Mouse (Mus musculus): ENCODE data around the gene Pp2d1. TPM values are rescaled to one million over a fixed set of nuclear protein-coding genes. Genes with fewer than 3 reads are reported as not detected.

Pp2d1 gene
- polyA plus RNA-seq, 1 experiment from 2014 or later, result 0.23 TPM

DNA sequence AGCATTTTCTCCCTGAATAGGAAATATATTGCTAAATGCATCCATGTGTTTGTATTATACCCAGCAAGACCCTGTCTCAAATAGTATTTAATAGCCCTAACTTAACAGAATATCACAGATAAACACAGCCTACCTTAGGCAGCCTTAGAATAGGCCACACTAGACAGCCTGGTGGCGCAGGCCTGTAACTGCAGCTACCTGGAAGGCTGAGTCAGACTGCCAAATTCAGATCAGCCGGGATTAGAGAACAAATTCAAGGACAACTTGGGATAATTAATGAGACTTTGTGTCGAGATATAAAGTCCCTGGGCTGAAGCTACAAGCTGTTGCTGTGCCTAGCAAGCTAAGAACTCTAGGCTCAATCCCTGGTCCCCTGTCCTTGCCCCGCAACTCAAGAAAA, 14.8 kb upstream of the Pp2d1 start:
- no peak for ATAC-seq (ENCODE audit: insufficient read depth, low FRiP score)
- Histone ChIP-seq H3K4me1 (ENCODE audit: control insufficient read depth, insufficient read depth, low read length) (no peaks in the 10 kb centered on the region), H3K36me3 (ENCODE audit: control insufficient read depth, insufficient read depth, low read length) (no peaks in the 10 kb centered on the region), H3K4me2 (ENCODE audit: low read depth, low read length) (no peak overlapping the region), H3K27ac (ENCODE audit: low read length) (no peak overlapping the region), H3K9me3 (replicated peaks; ENCODE audit: control insufficient read depth, low read length) (0 out of 2 replicates have a peak, but pooled peaks cover 3% of the 10 kb centered on the region), H3K4me3 (replicated peaks; ENCODE audit: low read length) (no peak overlapping the region), H3K9ac (ENCODE audit: low read length) (no peak overlapping the region), H3K27me3 (ENCODE audit: control insufficient read depth, insufficient read depth, low read length) (no peaks in the 10 kb centered on the region)
- WGBS, result 64% methylated on average over 4 of the region's 4 CpGs

DNA sequence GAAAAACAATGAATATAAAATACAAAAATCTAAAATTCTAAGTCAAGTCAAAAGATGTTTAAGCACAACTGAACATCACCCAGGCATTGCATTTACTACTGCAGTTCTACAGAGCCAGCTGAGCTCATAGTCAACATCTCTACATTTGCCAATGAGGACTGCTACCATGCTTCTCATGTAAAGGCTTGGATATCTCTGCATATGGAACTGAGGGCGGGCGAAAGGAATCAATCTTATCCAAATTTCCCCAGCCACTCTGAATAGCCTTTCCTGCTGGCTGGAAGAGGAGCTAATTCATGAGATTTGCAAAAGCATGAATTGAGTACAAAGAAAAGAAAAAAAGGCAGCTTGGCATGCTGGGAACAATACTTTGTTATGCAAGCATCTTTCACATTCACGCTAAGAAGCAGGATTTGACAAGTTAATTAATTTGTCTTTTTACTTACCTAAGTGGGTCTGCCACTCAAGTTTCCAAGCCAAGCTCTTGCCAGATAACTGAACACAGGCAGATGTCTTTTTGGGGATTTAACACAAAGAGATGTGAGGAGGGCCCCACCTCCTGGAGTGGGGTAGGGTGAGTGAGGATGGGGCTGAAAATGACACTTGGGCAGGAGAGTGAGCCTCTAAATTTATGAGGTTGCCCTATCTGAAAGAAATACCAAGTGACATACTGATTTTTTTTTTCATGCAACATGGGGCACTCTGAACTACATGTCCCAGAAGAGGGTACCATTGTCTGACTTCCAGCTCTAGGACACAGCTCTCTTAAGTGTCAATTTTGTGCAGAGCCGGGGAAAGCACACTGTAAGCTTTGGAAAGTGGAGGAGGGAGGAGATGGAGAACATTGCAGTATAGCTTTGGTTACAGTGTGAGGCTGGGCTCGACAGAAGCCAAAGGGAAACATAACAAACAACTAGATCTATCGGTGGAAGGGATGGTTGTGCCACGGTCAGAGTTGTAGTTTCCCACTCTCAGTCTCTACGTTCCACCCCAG, 12.4 kb upstream of the Pp2d1 start:
- WGBS, result 70% methylated on average over 8 of the region's 8 CpGs

DNA sequence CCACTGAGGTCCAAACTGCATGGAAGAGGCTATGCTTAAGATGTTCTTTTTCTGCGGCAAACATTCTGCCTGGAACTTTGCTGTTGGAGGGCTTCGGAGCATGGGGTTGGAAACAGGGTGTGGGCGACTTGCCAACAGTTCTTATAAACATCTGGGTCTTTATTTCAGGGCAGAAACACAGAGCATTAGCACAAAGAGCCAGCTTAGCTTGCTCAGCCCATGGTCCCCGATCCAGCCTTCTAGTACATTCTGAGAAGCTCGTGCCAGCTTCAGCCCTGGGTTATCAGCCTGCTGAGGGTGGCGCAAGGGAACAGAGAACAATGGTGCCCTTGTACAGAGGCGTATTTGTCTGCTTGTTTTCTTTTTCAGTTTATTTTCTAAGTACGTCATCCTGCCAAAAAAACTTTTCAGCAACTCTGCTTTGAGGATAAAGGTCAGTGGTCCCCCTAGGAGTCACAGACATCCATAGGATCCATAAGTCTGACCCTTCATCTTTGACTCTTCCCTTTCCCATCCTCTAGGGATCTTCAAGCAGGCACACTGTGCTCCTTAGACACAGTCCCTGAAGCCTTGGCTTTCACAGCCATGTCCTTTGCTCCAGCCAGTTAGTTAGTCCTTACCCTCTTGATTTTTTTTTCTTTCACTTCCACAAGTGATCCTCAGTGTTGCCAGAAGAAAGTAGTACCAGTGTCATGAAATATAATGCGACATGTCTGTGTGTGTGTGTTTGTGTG, 4.5 kb upstream of the Pp2d1 start:
- no peaks in the 10 kb centered on the region for H3K4me1 ChIP-seq (ENCODE audit: control insufficient read depth, insufficient read depth, low read length)
- no peaks in the 10 kb centered on the region for H3K36me3 ChIP-seq (ENCODE audit: control insufficient read depth, insufficient read depth, low read length)
- peak; percentile 64 for ATAC-seq (ENCODE audit: insufficient read depth, low FRiP score)
- 45% methylated on average over 9 of the region's 9 CpGs for WGBS
- H3K9me3 ChIP-seq (replicated peaks; ENCODE audit: control insufficient read depth, low read length), result no peaks in the 10 kb centered on the region
- H3K27me3 ChIP-seq (ENCODE audit: control insufficient read depth, insufficient read depth, low read length), result no peaks in the 10 kb centered on the region
- H3K9ac ChIP-seq (ENCODE audit: low read length), result no peak overlapping the region
- no peak overlapping the region for H3K27ac ChIP-seq (ENCODE audit: low read length)
- no peak overlapping the region for H3K4me2 ChIP-seq (ENCODE audit: low read depth, low read length)
- no peak overlapping the region for H3K4me3 ChIP-seq (replicated peaks; ENCODE audit: low read length)

More for the DNA sequence above, 12.4 kb upstream of the Pp2d1 start:
- Histone ChIP-seq H3K4me2 (ENCODE audit: low read depth, low read length) (no peak overlapping the region), H3K9ac (ENCODE audit: low read length) (no peak overlapping the region), H3K27me3 (ENCODE audit: control insufficient read depth, insufficient read depth, low read length) (no peaks in the 10 kb centered on the region), H3K4me3 (replicated peaks; ENCODE audit: low read length) (no peak overlapping the region), H3K9me3 (replicated peaks; ENCODE audit: control insufficient read depth, low read length) (0 out of 2 replicates have a peak, but pooled peaks cover 3% of the 10 kb centered on the region), H3K27ac (ENCODE audit: low read length) (no peak overlapping the region), H3K36me3 (ENCODE audit: control insufficient read depth, insufficient read depth, low read length) (no peaks in the 10 kb centered on the region), H3K4me1 (ENCODE audit: control insufficient read depth, insufficient read depth, low read length) (no peaks in the 10 kb centered on the region)
- no peak for ATAC-seq (ENCODE audit: insufficient read depth, low FRiP score)

DNA sequence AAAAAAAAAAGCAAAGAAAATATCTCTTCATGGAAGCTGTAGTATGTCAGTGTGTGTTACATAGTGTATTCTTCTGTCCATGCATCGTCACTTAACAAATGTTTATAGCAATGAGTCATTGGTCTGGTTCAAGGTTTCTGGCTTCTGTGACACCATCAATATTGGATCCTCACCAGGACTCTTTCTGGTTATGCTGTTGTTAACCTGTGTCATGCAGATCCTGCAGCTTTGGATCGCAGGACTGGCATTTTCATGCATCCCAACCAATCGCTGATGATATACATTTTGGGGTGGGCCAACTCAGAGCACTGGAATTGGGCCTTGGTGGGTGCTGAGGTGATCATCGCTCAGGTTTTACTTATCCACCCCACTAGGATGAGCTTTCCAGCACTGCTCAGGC, 3.3 kb upstream of the Pp2d1 start:
- H3K9me3 ChIP-seq (replicated peaks; ENCODE audit: control insufficient read depth, low read length), result no peaks in the 10 kb centered on the region

DNA sequence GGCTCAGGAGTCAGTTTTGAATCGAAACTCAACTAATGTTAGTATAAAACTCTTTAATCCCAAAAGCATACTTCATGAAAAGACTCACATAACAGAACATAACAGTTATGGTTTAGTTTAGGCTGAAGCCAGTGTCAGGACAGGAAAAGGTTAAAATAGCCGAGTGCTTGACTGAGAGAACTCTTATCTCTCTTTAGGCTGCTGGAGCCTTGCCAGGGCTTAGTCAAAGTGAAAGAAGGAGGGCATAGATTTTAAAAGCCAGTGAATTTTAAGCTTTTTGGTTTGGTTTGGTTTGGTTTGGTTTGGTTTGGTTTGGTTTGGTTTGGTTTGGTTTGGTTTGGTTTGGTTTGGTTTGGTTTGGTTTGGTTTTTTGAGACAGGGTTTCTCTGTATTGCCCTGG, 6.8 kb downstream of the Pp2d1 start:
- Histone ChIP-seq H3K27me3 (ENCODE audit: control insufficient read depth, insufficient read depth, low read length) (no peaks in the 10 kb centered on the region), H3K27ac (ENCODE audit: low read length) (no peak overlapping the region), H3K4me1 (ENCODE audit: control insufficient read depth, insufficient read depth, low read length) (no peaks in the 10 kb centered on the region), H3K4me2 (ENCODE audit: low read depth, low read length) (no peak overlapping the region), H3K4me3 (replicated peaks; ENCODE audit: low read length) (no peak overlapping the region), H3K9ac (ENCODE audit: low read length) (no peak overlapping the region), H3K9me3 (replicated peaks; ENCODE audit: control insufficient read depth, low read length) (no peaks in the 10 kb centered on the region), H3K36me3 (ENCODE audit: control insufficient read depth, insufficient read depth, low read length) (no peaks in the 10 kb centered on the region)
- 40% methylated on average over 2 of the region's 2 CpGs for WGBS
- no peak for ATAC-seq (ENCODE audit: insufficient read depth, low FRiP score)

More for the DNA sequence above, 3.3 kb upstream of the Pp2d1 start:
- ATAC-seq (ENCODE audit: insufficient read depth, low FRiP score), result no peak
- H3K4me1 ChIP-seq (ENCODE audit: control insufficient read depth, insufficient read depth, low read length), result no peaks in the 10 kb centered on the region
- H3K4me2 ChIP-seq (ENCODE audit: low read depth, low read length), result no peak overlapping the region
- H3K27me3 ChIP-seq (ENCODE audit: control insufficient read depth, insufficient read depth, low read length), result no peaks in the 10 kb centered on the region
- H3K36me3 ChIP-seq (ENCODE audit: control insufficient read depth, insufficient read depth, low read length), result no peaks in the 10 kb centered on the region
- no peak overlapping the region for H3K4me3 ChIP-seq (replicated peaks; ENCODE audit: low read length)
- H3K9ac ChIP-seq (ENCODE audit: low read length), result no peak overlapping the region
- H3K27ac ChIP-seq (ENCODE audit: low read length), result no peak overlapping the region
- WGBS, result 89% methylated on average over 4 of the region's 4 CpGs

DNA sequence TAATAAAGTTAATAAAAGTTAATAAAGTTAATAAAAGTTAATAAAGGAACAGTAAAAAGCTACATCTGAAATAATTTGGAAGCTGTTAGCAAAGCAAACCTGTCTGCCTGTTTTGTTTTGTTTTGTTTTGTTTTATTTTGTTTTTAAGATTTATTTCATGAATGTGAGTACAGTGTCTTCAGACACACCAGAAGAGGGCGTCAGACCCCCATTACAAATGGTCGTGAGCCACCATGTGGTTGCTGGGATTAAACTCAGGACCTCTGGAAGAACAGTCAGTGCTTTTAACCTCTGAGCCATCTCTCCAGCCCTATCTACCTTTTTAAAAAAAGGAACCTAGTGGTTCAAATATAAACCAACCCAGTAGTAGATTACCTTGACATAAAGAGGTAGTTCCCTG, 8.1 kb downstream of the Pp2d1 start:
- no peak overlapping the region for H3K9ac ChIP-seq (ENCODE audit: low read length)
- H3K27ac ChIP-seq (ENCODE audit: low read length), result no peak overlapping the region
- no peak for ATAC-seq (ENCODE audit: insufficient read depth, low FRiP score)
- no peak overlapping the region for H3K4me2 ChIP-seq (ENCODE audit: low read depth, low read length)
- no peaks in the 10 kb centered on the region for H3K4me1 ChIP-seq (ENCODE audit: control insufficient read depth, insufficient read depth, low read length)
- no peaks in the 10 kb centered on the region for H3K9me3 ChIP-seq (replicated peaks; ENCODE audit: control insufficient read depth, low read length)
- H3K4me3 ChIP-seq (replicated peaks; ENCODE audit: low read length), result no peak overlapping the region
- no peaks in the 10 kb centered on the region for H3K36me3 ChIP-seq (ENCODE audit: control insufficient read depth, insufficient read depth, low read length)
- 53% methylated on average over 2 of the region's 2 CpGs for WGBS
- H3K27me3 ChIP-seq (ENCODE audit: control insufficient read depth, insufficient read depth, low read length), result no peaks in the 10 kb centered on the region

DNA sequence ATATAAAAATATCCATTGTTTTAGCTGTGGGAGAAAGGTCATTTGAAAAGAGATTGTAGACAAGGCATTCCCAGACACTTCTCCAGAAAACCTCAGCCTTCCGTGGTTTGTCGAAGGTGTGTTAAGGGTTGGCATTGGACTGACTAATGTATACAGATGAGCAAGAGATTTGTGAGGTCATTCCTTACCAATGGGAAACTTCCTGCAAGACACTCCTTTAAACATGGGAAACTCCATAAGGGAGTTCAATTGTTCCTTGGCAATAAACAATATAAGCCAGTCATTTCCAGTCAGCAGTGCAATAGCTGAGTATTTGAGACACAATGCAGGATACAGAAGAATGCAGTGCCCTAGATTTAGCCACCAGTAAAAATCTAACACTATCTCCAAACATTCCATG, 11.2 kb downstream of the Pp2d1 start:
- no peaks in the 10 kb centered on the region for H3K27me3 ChIP-seq (ENCODE audit: control insufficient read depth, insufficient read depth, low read length)
- no peaks in the 10 kb centered on the region for H3K36me3 ChIP-seq (ENCODE audit: control insufficient read depth, insufficient read depth, low read length)
- 86% methylated on average over 2 of the region's 2 CpGs for WGBS
- no peak overlapping the region for H3K4me3 ChIP-seq (replicated peaks; ENCODE audit: low read length)
- no peak overlapping the region for H3K4me2 ChIP-seq (ENCODE audit: low read depth, low read length)
- no peaks in the 10 kb centered on the region for H3K9me3 ChIP-seq (replicated peaks; ENCODE audit: control insufficient read depth, low read length)
- H3K9ac ChIP-seq (ENCODE audit: low read length), result no peak overlapping the region
- H3K27ac ChIP-seq (ENCODE audit: low read length), result no peak overlapping the region
- no peaks in the 10 kb centered on the region for H3K4me1 ChIP-seq (ENCODE audit: control insufficient read depth, insufficient read depth, low read length)
- ATAC-seq (ENCODE audit: insufficient read depth, low FRiP score), result no peak

DNA sequence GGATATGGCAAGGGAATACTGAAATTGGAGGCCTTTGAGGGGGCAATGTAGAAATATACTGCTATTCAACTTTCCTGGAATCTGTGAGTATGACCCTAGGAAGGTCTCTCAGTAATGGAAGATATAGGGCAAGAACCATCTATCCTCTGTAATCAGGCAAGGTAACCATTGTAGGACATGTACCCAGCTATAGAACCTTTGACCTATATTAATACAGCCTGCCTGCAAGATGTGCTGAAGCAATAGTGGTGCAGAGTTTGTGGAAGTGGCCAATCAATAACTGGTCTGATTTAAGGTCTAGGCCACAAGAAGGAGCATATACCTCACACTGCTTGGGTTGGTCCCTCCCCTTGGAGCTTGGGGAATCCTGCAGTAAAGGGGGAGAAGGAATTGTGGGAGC, 18.7 kb downstream of the Pp2d1 start:
- Histone ChIP-seq H3K4me3 (replicated peaks; ENCODE audit: low read length) (no peak overlapping the region), H3K36me3 (ENCODE audit: control insufficient read depth, insufficient read depth, low read length) (no peaks in the 10 kb centered on the region), H3K9me3 (replicated peaks; ENCODE audit: control insufficient read depth, low read length) (no peaks in the 10 kb centered on the region), H3K9ac (ENCODE audit: low read length) (no peak overlapping the region), H3K27me3 (ENCODE audit: control insufficient read depth, insufficient read depth, low read length) (no peaks in the 10 kb centered on the region), H3K27ac (ENCODE audit: low read length) (no peak overlapping the region), H3K4me2 (ENCODE audit: low read depth, low read length) (no peak overlapping the region), H3K4me1 (ENCODE audit: control insufficient read depth, insufficient read depth, low read length) (no peaks in the 10 kb centered on the region)
- ATAC-seq (ENCODE audit: insufficient read depth, low FRiP score), result no peak

DNA sequence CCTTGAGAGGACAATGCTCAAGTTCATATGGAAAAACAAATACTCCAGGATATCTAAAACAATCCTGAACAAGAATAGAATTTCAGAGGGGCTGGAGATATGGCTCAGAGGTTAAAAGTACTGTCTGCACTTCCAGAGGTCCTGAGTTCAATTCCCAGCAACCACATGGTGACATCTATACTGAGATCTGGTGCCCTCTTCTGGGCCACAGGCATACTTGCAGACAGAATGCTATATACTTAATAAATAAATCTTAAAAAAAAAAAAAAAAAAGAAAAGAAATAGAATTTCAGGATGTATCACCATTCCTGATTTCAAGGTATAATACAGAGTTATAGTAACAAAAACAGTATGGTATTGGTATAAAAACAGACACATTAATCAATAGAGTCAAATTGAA, 19.9 kb downstream of the Pp2d1 start:
- no peaks in the 10 kb centered on the region for H3K27me3 ChIP-seq (ENCODE audit: control insufficient read depth, insufficient read depth, low read length)
- no peak overlapping the region for H3K4me2 ChIP-seq (ENCODE audit: low read depth, low read length)
- H3K4me3 ChIP-seq (replicated peaks; ENCODE audit: low read length), result no peak overlapping the region
- no peak for ATAC-seq (ENCODE audit: insufficient read depth, low FRiP score)
- H3K9me3 ChIP-seq (replicated peaks; ENCODE audit: control insufficient read depth, low read length), result no peaks in the 10 kb centered on the region
- H3K4me1 ChIP-seq (ENCODE audit: control insufficient read depth, insufficient read depth, low read length), result no peaks in the 10 kb centered on the region
- no peak overlapping the region for H3K27ac ChIP-seq (ENCODE audit: low read length)
- no peak overlapping the region for H3K9ac ChIP-seq (ENCODE audit: low read length)
- H3K36me3 ChIP-seq (ENCODE audit: control insufficient read depth, insufficient read depth, low read length), result no peaks in the 10 kb centered on the region

All from stomach, embryonic 16.5 days (tissue).